Mouse (Mus musculus): Measurements from ENCODE around the gene Nisch. TPM values are rescaled to one million over a fixed set of nuclear protein-coding genes. Genes with fewer than 3 reads are reported as not detected.
A peak's percentile ranks its signal among the peaks of the same experiment; 100 is the strongest.

Nisch gene
- total and polyA plus RNA-seq, 2 experiments, result 66.7 to 152 TPM

GRCm38 (mm10) chr14:31128826-31129219 is 87.9 kb downstream of the Nisch start, which contains the start of gene Smim4:
TSS of gene Smim4 (minus strand) at chr14:31128956.
- TF ChIP-seq CTCF (IDR thresholded peaks at IDR 0.05; ENCODE audit: low read depth, low read length), result peak; percentile 68
- TF ChIP-seq POLR2A (IDR thresholded peaks at IDR 0.05; ENCODE audit: extremely low read depth, insufficient read depth, low read length), result peak; percentile 78
- H3K9ac ChIP-seq (ENCODE audit: low read depth, low read length), result peak within 1 kb of the TSS; percentile 84
- peaks cover 17% of the 10 kb centered on the region for H3K4me1 ChIP-seq (ENCODE audit: control insufficient read depth, insufficient read depth, low read length)
- under 1% methylated on average over 33 of the region's 33 CpGs for WGBS
- H3K27ac ChIP-seq (replicated peaks; ENCODE audit: insufficient read depth, low read depth, low read length), result peak within 1 kb of the TSS; percentile 84
- peaks cover under 1% of the 10 kb centered on the region for H3K36me3 ChIP-seq (ENCODE audit: control insufficient read depth, insufficient read depth, low read length)
- peak within 1 kb of the TSS; percentile 83 for H3K4me3 ChIP-seq (ENCODE audit: insufficient read depth, low read depth, low read length)
- DNase-seq (ENCODE audit: extremely low read depth, low read depth, low spot score), result peak; percentile 93
- H3K79me2 ChIP-seq (ENCODE audit: control insufficient read depth, insufficient read depth, low read length), result peaks cover 11% of the 10 kb centered on the region; the same call in 1 of the 2 replicates
- H3K27me3 ChIP-seq (ENCODE audit: control insufficient read depth, insufficient read depth, low read length), result no peaks in the 10 kb centered on the region; the same call in 1 of the 2 replicates

DNA sequence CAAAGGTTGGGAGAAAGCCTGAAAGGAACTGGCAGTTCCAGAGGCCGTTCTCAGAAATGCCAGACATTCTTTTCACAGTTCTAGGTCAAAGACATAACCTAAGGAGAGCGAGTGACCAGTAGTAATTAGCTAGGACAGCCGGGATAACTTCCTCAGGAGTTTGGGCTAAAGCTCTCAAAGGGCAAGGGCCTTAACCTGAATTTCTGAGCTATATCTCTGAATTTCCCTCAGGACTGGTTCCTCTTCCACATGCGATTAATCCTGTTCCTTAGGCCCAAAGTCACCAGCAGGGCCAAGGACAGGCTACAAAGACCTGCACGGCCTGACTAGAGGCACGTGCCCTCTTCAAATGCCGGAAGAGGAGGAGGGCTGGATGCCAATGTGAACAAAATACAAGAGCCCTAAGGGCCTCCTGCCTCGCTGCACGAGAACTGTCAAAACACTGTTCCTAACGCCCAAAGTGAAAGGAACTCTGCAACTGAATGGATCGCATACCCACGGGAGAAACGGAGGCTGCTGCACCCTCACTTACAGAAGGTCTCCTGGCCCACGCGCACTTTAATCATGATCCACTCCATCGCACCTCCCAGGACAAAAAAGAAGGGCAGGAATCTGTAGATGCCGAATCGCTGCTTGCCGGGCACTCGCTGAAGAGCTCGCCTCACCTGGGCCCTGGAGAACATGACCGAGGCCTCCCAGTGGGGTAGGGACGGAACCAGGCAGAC is 88.5 kb downstream of the Nisch start:
- Histone ChIP-seq H3K79me2 (ENCODE audit: control insufficient read depth, insufficient read depth, low read length) (peaks cover 12% of the 10 kb centered on the region; the same call in 1 of the 2 replicates), H3K36me3 (ENCODE audit: control insufficient read depth, insufficient read depth, low read length) (peaks cover 4% of the 10 kb centered on the region), H3K4me1 (ENCODE audit: control insufficient read depth, insufficient read depth, low read length) (peaks cover 17% of the 10 kb centered on the region), H3K27me3 (ENCODE audit: control insufficient read depth, insufficient read depth, low read length) (no peaks in the 10 kb centered on the region; the same call in 1 of the 2 replicates), H3K4me3 (ENCODE audit: insufficient read depth, low read depth, low read length) (peak overlapping the region; percentile 83), H3K9ac (ENCODE audit: low read depth, low read length) (peak overlapping the region; percentile 84), H3K27ac (replicated peaks; ENCODE audit: insufficient read depth, low read depth, low read length) (peak overlapping the region; percentile 84)
- WGBS, result under 1% methylated on average over 23 of the region's 23 CpGs
- peak; percentile 86 for DNase-seq (ENCODE audit: extremely low read depth, low read depth, low spot score)
- TF ChIP-seq CTCF (IDR thresholded peaks at IDR 0.05; ENCODE audit: low read depth, low read length) (peak; percentile 13; the same call in 1 of the 2 replicates), POLR2A (IDR thresholded peaks at IDR 0.05; ENCODE audit: extremely low read depth, insufficient read depth, low read length) (no peak)

DNA sequence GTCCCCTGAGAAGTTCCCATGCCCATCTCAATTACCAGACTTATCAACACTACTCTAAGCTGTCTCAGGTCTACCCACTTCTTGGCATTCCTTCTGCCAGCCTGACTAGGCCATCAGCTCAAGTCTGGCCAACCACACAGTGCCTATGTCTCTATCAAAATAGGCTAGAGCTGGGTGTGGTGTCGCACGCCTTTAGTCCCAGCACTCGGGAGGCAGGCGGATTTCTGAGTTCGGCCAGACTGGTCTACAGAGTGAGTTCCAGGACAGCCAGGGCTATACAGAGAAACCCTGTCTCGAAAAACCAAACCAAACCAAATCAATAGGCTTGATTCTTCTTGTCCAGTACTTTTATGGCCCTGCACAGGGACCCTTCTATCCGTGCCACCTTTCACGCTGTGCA is 89.9 kb downstream of the Nisch start:
- Histone ChIP-seq H3K4me3 (ENCODE audit: insufficient read depth, low read depth, low read length) (no peak overlapping the region), H3K4me1 (ENCODE audit: control insufficient read depth, insufficient read depth, low read length) (peaks cover 17% of the 10 kb centered on the region), H3K36me3 (ENCODE audit: control insufficient read depth, insufficient read depth, low read length) (peaks cover 10% of the 10 kb centered on the region), H3K27me3 (ENCODE audit: control insufficient read depth, insufficient read depth, low read length) (no peaks in the 10 kb centered on the region; the same call in 1 of the 2 replicates), H3K79me2 (ENCODE audit: control insufficient read depth, insufficient read depth, low read length) (peaks cover 14% of the 10 kb centered on the region; the same call in 1 of the 2 replicates), H3K9ac (ENCODE audit: low read depth, low read length) (no peak overlapping the region), H3K27ac (replicated peaks; ENCODE audit: insufficient read depth, low read depth, low read length) (no peak overlapping the region)
- no peak for DNase-seq (ENCODE audit: extremely low read depth, low read depth, low spot score)
- TF ChIP-seq CTCF (IDR thresholded peaks at IDR 0.05; ENCODE audit: low read depth, low read length) (no peak), POLR2A (IDR thresholded peaks at IDR 0.05; ENCODE audit: extremely low read depth, insufficient read depth, low read length) (no peak)
- 98% methylated on average over 8 of the region's 8 CpGs for WGBS

DNA sequence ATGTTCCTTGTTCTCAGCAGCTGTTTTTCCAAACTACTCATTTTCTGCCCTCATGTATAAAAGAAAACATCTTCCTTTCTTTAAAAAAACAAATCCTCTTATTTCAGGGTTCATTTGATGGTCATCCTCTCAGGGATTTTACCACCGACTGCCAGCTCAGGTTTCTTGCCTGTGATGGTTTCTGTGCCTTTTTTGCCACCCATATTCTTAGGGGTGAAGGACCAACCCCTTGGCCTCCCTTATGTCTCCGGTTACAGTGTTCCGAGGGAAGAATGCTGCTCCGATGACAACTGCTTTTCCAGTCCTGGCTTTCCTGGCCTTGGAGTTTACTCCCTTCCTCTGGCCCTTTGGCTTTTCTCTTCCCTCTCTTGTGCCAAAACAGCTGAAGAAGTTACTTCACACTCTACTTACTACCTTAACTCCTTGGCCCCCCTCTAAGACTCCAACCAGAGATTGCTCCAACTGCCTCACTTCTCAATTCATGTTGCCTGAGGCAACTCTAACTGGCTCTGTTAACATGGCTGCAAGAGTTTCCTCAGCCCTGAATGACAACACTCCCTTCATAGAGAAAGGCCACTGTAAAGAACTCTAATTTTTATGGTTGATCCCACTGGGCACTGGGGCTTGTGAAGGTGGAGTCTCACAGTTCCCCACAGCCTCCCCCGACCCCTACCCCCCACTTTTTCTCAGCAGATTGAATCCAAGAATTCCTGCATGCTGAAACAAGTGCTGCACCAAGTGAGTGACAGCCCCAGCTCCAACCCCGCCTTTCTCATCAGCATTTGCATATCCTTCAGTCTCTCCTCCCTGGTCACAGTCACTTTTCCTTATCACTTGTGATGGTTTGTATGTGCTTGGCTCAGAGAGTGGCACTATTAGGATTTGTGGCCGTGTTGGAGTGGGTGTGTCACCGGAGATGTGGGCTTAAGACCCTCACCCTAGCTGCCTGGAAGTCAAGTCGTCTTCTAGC is 91.4 kb downstream of the Nisch start:
- no peak for TF ChIP-seq CTCF (IDR thresholded peaks at IDR 0.05; ENCODE audit: low read depth, low read length)
- TF ChIP-seq POLR2A (IDR thresholded peaks at IDR 0.05; ENCODE audit: extremely low read depth, insufficient read depth, low read length), result no peak
- DNase-seq (ENCODE audit: extremely low read depth, low read depth, low spot score), result no peak
- Histone ChIP-seq H3K79me2 (ENCODE audit: control insufficient read depth, insufficient read depth, low read length) (peaks cover 14% of the 10 kb centered on the region; the same call in 1 of the 2 replicates), H3K4me1 (ENCODE audit: control insufficient read depth, insufficient read depth, low read length) (peaks cover 14% of the 10 kb centered on the region), H3K4me3 (ENCODE audit: insufficient read depth, low read depth, low read length) (no peak overlapping the region), H3K27ac (replicated peaks; ENCODE audit: insufficient read depth, low read depth, low read length) (no peak overlapping the region), H3K27me3 (ENCODE audit: control insufficient read depth, insufficient read depth, low read length) (no peaks in the 10 kb centered on the region), H3K9ac (ENCODE audit: low read depth, low read length) (no peak overlapping the region), H3K36me3 (ENCODE audit: control insufficient read depth, insufficient read depth, low read length) (peaks cover 15% of the 10 kb centered on the region)
- WGBS, result 79% methylated on average over 9 of the region's 9 CpGs

Other genes starting within 250 kb of the Nisch start
- 8.8 and 10.2 TPM in 2 replicates for gene Glt8d1, start 215.5 kb downstream of the Nisch start, total RNA-seq (2014; rRNA removed)
- gene Glt8d1, start 215.5 kb downstream of the Nisch start, polyA plus RNA-seq (2012; rRNA removed), result 3.1 and 5.4 TPM in 2 replicates
- gene Spcs1, start 215.3 kb downstream of the Nisch start, total RNA-seq (2014; rRNA removed), result 158 and 183 TPM in 2 replicates
- gene Spcs1, start 215.3 kb downstream of the Nisch start, polyA plus RNA-seq (2012; rRNA removed), result 101 and 128 TPM in 2 replicates
- gene Pbrm1, start 197.8 kb downstream of the Nisch start, total RNA-seq (2014; rRNA removed), result 26.3 and 28.7 TPM in 2 replicates
- gene Pbrm1, start 197.8 kb downstream of the Nisch start, polyA plus RNA-seq (2012; rRNA removed), result 6.1 and 6.3 TPM in 2 replicates
- gene Gnl3, start 197.8 kb downstream of the Nisch start, total RNA-seq (2014; rRNA removed), result 16.3 and 21.1 TPM in 2 replicates
- 8.3 and 18.2 TPM in 2 replicates for gene Gnl3, start 197.8 kb downstream of the Nisch start, polyA plus RNA-seq (2012; rRNA removed)
- gene Smim4, start 88.0 kb downstream of the Nisch start, total RNA-seq (2014; rRNA removed), result 30.9 and 35.3 TPM in 2 replicates
- gene Smim4, start 88.0 kb downstream of the Nisch start, polyA plus RNA-seq (2012; rRNA removed), result 63.8 and 65.1 TPM in 2 replicates
- 3.0 and 6.0 TPM in 2 replicates for gene Nt5dc2, start 85.9 kb downstream of the Nisch start, total RNA-seq (2014; rRNA removed)
- gene Nt5dc2, start 85.9 kb downstream of the Nisch start, polyA plus RNA-seq (2012; rRNA removed), result 14.8 and 17.5 TPM in 2 replicates
- gene Stab1, start 48.3 kb downstream of the Nisch start, total RNA-seq (2014; rRNA removed), result 27.0 and 39.5 TPM in 2 replicates
- gene Stab1, start 48.3 kb downstream of the Nisch start, polyA plus RNA-seq (2012; rRNA removed), result 32.7 and 52.3 TPM in 2 replicates
- gene Tnnc1, start 8.6 kb downstream of the Nisch start, total RNA-seq (2014; rRNA removed), result 0.27 and 0.83 TPM in 2 replicates
- 0.32 TPM in 1 of 2 replicates, not detected in the other for gene Tnnc1, start 8.6 kb downstream of the Nisch start, polyA plus RNA-seq (2012; rRNA removed)
- under 0.01 and 0.27 TPM in 2 replicates for gene Sema3g, start 914 bp upstream of the Nisch start, total RNA-seq (2014; rRNA removed)
- 0.05 and 0.19 TPM in 2 replicates for gene Sema3g, start 914 bp upstream of the Nisch start, polyA plus RNA-seq (2012; rRNA removed)
- gene Phf7, start 34.4 kb upstream of the Nisch start, total RNA-seq (2014; rRNA removed), result 6.9 and 9.0 TPM in 2 replicates
- gene Phf7, start 34.4 kb upstream of the Nisch start, polyA plus RNA-seq (2012; rRNA removed), result 4.4 and 4.5 TPM in 2 replicates
- gene Bap1, start 34.5 kb upstream of the Nisch start, total RNA-seq (2014; rRNA removed), result 16.1 and 16.4 TPM in 2 replicates
- 24.5 and 26.7 TPM in 2 replicates for gene Bap1, start 34.5 kb upstream of the Nisch start, polyA plus RNA-seq (2012; rRNA removed)
- gene Dnah1, start 107.0 kb upstream of the Nisch start, total RNA-seq (2014; rRNA removed), result under 0.01 and 0.07 TPM in 2 replicates
- 0.01 and 0.04 TPM in 2 replicates for gene Dnah1, start 107.0 kb upstream of the Nisch start, polyA plus RNA-seq (2012; rRNA removed)
- gene Capn7, start 119.7 kb upstream of the Nisch start, total RNA-seq (2014; rRNA removed), result 34.8 and 38.1 TPM in 2 replicates
- gene Capn7, start 119.7 kb upstream of the Nisch start, polyA plus RNA-seq (2012; rRNA removed), result 6.1 and 6.7 TPM in 2 replicates
- 37.1 and 37.7 TPM in 2 replicates for gene Sh3bp5, start 219.1 kb upstream of the Nisch start, total RNA-seq (2014; rRNA removed)
- 22.6 and 26.1 TPM in 2 replicates for gene Sh3bp5, start 219.1 kb upstream of the Nisch start, polyA plus RNA-seq (2012; rRNA removed)

Measured in liver, adult 2 months (tissue).